Mouse (Mus musculus): Measurements from ENCODE around the gene Acot8. TPM values are rescaled to one million over a fixed set of nuclear protein-coding genes. Genes with fewer than 3 reads are reported as not detected.

Acot8 gene
- polyA plus RNA-seq, 1 experiment from 2014 or later, result 13.9 TPM

Other genes starting within 250 kb of the Acot8 start
- 59.8 and 62.7 TPM in 2 replicates for gene Wfdc2, start 242.5 kb downstream of the Acot8 start, polyA plus RNA-seq (2016; fragmentation: Nextera tagmentation; extraction: Ambion mirVana)
- gene Spint3, start 231.4 kb downstream of the Acot8 start, polyA plus RNA-seq (2016; fragmentation: Nextera tagmentation; extraction: Ambion mirVana), result not detected in 2 replicates
- gene Wfdc6a, start 219.4 kb downstream of the Acot8 start, polyA plus RNA-seq (2016; fragmentation: Nextera tagmentation; extraction: Ambion mirVana), result not detected in 2 replicates
- not detected in 2 replicates for gene Eppin, start 211.3 kb downstream of the Acot8 start, polyA plus RNA-seq (2016; fragmentation: Nextera tagmentation; extraction: Ambion mirVana)
- gene Wfdc6b, start 191.4 kb downstream of the Acot8 start, polyA plus RNA-seq (2016; fragmentation: Nextera tagmentation; extraction: Ambion mirVana), result not detected in 2 replicates
- gene Wfdc8, start 191.3 kb downstream of the Acot8 start, polyA plus RNA-seq (2016; fragmentation: Nextera tagmentation; extraction: Ambion mirVana), result not detected in 2 replicates
- not detected in 2 replicates for gene Wfdc16, start 166.1 kb downstream of the Acot8 start, polyA plus RNA-seq (2016; fragmentation: Nextera tagmentation; extraction: Ambion mirVana)
- gene Wfdc10, start 148.8 kb downstream of the Acot8 start, polyA plus RNA-seq (2016; fragmentation: Nextera tagmentation; extraction: Ambion mirVana), result not detected in 2 replicates
- not detected in 2 replicates for gene Wfdc9, start 148.3 kb downstream of the Acot8 start, polyA plus RNA-seq (2016; fragmentation: Nextera tagmentation; extraction: Ambion mirVana)
- gene Wfdc11, start 130.8 kb downstream of the Acot8 start, polyA plus RNA-seq (2016; fragmentation: Nextera tagmentation; extraction: Ambion mirVana), result not detected in 2 replicates
- gene Wfdc13, start 119.8 kb downstream of the Acot8 start, polyA plus RNA-seq (2016; fragmentation: Nextera tagmentation; extraction: Ambion mirVana), result 0.14 TPM in 1 of 2 replicates, not detected in the other
- not detected in 2 replicates for gene Spint4, start 106.4 kb downstream of the Acot8 start, polyA plus RNA-seq (2016; fragmentation: Nextera tagmentation; extraction: Ambion mirVana)
- not detected in 2 replicates for gene Spint5, start 89.6 kb downstream of the Acot8 start, polyA plus RNA-seq (2016; fragmentation: Nextera tagmentation; extraction: Ambion mirVana)
- gene Wfdc3, start 59.0 kb downstream of the Acot8 start, polyA plus RNA-seq (2016; fragmentation: Nextera tagmentation; extraction: Ambion mirVana), result 0.87 and 0.95 TPM in 2 replicates
- 85.1 and 88.8 TPM in 2 replicates for gene Dnttip1, start 58.9 kb downstream of the Acot8 start, polyA plus RNA-seq (2016; fragmentation: Nextera tagmentation; extraction: Ambion mirVana)
- 571 and 605 TPM in 2 replicates for gene Ube2c, start 35.0 kb downstream of the Acot8 start, polyA plus RNA-seq (2016; fragmentation: Nextera tagmentation; extraction: Ambion mirVana)
- gene Tnnc2, start 24.9 kb downstream of the Acot8 start, polyA plus RNA-seq (2016; fragmentation: Nextera tagmentation; extraction: Ambion mirVana), result not detected in 2 replicates
- gene Snx21, start 19.1 kb downstream of the Acot8 start, polyA plus RNA-seq (2016; fragmentation: Nextera tagmentation; extraction: Ambion mirVana), result 10.7 and 11.9 TPM in 2 replicates
- gene Zswim3, start 216 bp upstream of the Acot8 start, polyA plus RNA-seq (2016; fragmentation: Nextera tagmentation; extraction: Ambion mirVana), result 8.5 and 8.6 TPM in 2 replicates
- 24.2 and 27.1 TPM in 2 replicates for gene Zswim1, start 17.8 kb upstream of the Acot8 start, polyA plus RNA-seq (2016; fragmentation: Nextera tagmentation; extraction: Ambion mirVana)
- gene Spata25, start 23.7 kb upstream of the Acot8 start, polyA plus RNA-seq (2016; fragmentation: Nextera tagmentation; extraction: Ambion mirVana), result not detected in 2 replicates
- gene Ctsa, start 28.0 kb upstream of the Acot8 start, polyA plus RNA-seq (2016; fragmentation: Nextera tagmentation; extraction: Ambion mirVana), result 95.8 and 100 TPM in 2 replicates
- gene Neurl2, start 28.6 kb upstream of the Acot8 start, polyA plus RNA-seq (2016; fragmentation: Nextera tagmentation; extraction: Ambion mirVana), result 4.8 and 5.4 TPM in 2 replicates
- gene Pltp, start 52.8 kb upstream of the Acot8 start, polyA plus RNA-seq (2016; fragmentation: Nextera tagmentation; extraction: Ambion mirVana), result 36.7 and 40.7 TPM in 2 replicates
- 77.2 and 81.2 TPM in 2 replicates for gene Pcif1, start 74.4 kb upstream of the Acot8 start, polyA plus RNA-seq (2016; fragmentation: Nextera tagmentation; extraction: Ambion mirVana)
- gene Zfp335, start 106.9 kb upstream of the Acot8 start, polyA plus RNA-seq (2016; fragmentation: Nextera tagmentation; extraction: Ambion mirVana), result 17.4 and 18.2 TPM in 2 replicates
- 0.28 and 0.77 TPM in 2 replicates for gene Mmp9, start 135.9 kb upstream of the Acot8 start, polyA plus RNA-seq (2016; fragmentation: Nextera tagmentation; extraction: Ambion mirVana)
- 1.5 and 1.7 TPM in 2 replicates for gene Slc12a5, start 155.9 kb upstream of the Acot8 start, polyA plus RNA-seq (2016; fragmentation: Nextera tagmentation; extraction: Ambion mirVana)
- 98.9 TPM in 2 replicates for gene Ncoa5, start 230.0 kb upstream of the Acot8 start, polyA plus RNA-seq (2016; fragmentation: Nextera tagmentation; extraction: Ambion mirVana)

Measured in embryonic facial prominence, embryonic 10.5 days (tissue).